ENCODE assay signal across 8 mouse cellular contexts in the genomic region with DNA sequence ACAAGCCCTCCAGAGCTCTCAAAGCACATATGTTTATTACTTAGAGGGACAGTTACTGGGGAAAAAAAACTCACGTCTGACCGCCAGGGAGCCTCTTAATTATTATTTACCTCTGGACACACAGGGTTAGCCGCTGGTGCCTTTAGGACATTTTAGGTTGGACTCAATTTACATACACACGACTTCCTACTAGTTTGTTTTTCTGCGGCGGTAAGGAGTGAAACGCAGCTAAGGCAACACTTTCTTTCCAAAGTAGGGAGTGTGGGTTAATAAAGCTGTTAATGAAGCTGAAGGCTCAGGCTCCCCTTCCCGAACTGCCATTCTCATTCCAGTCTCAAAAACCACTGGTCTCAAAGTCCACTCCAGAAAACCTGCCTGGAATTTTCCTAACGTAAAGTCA.
A peak's percentile ranks its signal among the peaks of the same experiment; 100 is the strongest.
DNase-seq lines count a peak whose midpoint lies in the region; ATAC-seq and TF ChIP-seq lines count a peak whose summit lies in the region.

No protein-coding gene starts in this region.

- H3K4me2 ChIP-seq in lung, embryonic 16.5 days (ENCODE audit: low read depth, low read length): peak overlapping the region; percentile 49
- H3K4me2 ChIP-seq in limb, embryonic 11.5 days (ENCODE audit: low read depth, severe bottlenecking): peak overlapping the region; percentile 58

- DNase-seq in lung, postnatal 14 days: no peak
- DNase-seq in forebrain, embryonic 10.5 days (ENCODE audit: extremely low spot score, low spot score): peak; percentile 22
- peak; percentile 44 for DNase-seq in limb, embryonic 11.5 days (ENCODE audit: low spot score)
- no peak for DNase-seq in spleen, adult 12 weeks (ENCODE audit: low spot score)
- DNase-seq in right cerebral cortex, postnatal 10 days (ENCODE audit: low spot score in 2 of 2): no peak
- no peak for DNase-seq in urinary bladder, postnatal 4 days (ENCODE audit: low spot score in 2 of 2)

- no peaks in the 10 kb centered on the region for H3K9me3 ChIP-seq in lung, embryonic 16.5 days (ENCODE audit: control insufficient read depth, low read length)
- no peaks in the 10 kb centered on the region; the same call in 1 of the 2 replicates for H3K9me3 ChIP-seq in forebrain, embryonic 10.5 days
- H3K9me3 ChIP-seq in limb, embryonic 11.5 days (ENCODE audit: control insufficient read depth, low read length): no peaks in the 10 kb centered on the region

- H3K4me3 ChIP-seq in lung, embryonic 16.5 days (ENCODE audit: low read length): peak overlapping the region; percentile 45
- peak overlapping the region; percentile 50 for H3K4me3 ChIP-seq in forebrain, embryonic 10.5 days
- peak overlapping the region; percentile 22 for H3K4me3 ChIP-seq in limb, embryonic 11.5 days (ENCODE audit: low read depth, low read length)
- peak overlapping the region; percentile 66 for H3K4me3 ChIP-seq in small intestine, adult 2 months (ENCODE audit: low read depth, low read length)

- H3K27me3 ChIP-seq in lung, embryonic 16.5 days (ENCODE audit: control insufficient read depth, insufficient read depth, low read depth, low read length): no peaks in the 10 kb centered on the region
- H3K27me3 ChIP-seq in forebrain, embryonic 10.5 days (ENCODE audit: poor library complexity, severe bottlenecking): no peaks in the 10 kb centered on the region
- H3K27me3 ChIP-seq in limb, embryonic 11.5 days (ENCODE audit: control insufficient read depth, insufficient read depth, low read length): no peaks in the 10 kb centered on the region
- H3K27me3 ChIP-seq in small intestine, adult 2 months (ENCODE audit: control insufficient read depth, insufficient read depth, low read length): no peaks in the 10 kb centered on the region

- no peak for ATAC-seq in lung, embryonic 16.5 days (ENCODE audit: low read depth)
- no peak for ATAC-seq in limb, embryonic 11.5 days (ENCODE audit: insufficient number of reproducible peaks, low FRiP score, low TSS enrichment, low read depth)

- peaks cover 8% of the 10 kb centered on the region for H3K36me3 ChIP-seq in lung, embryonic 16.5 days (ENCODE audit: control insufficient read depth, insufficient read depth, low read length)
- peaks cover 18% of the 10 kb centered on the region for H3K36me3 ChIP-seq in forebrain, embryonic 10.5 days (replicated peaks)
- no peaks in the 10 kb centered on the region for H3K36me3 ChIP-seq in limb, embryonic 11.5 days (ENCODE audit: control insufficient read depth, insufficient read depth, low read length)
- peaks cover 19% of the 10 kb centered on the region for H3K36me3 ChIP-seq in small intestine, adult 2 months (ENCODE audit: control insufficient read depth, insufficient read depth, low read length)

- WGBS in lung, embryonic 16.5 days: 4% methylated on average over 9 of the region's 9 CpGs
- 2% methylated on average over 9 of the region's 9 CpGs for WGBS in forebrain, embryonic 10.5 days
- under 1% methylated on average over 9 of the region's 9 CpGs for WGBS in limb, embryonic 11.5 days
- WGBS in small intestine, adult 2 months: 8% methylated on average over 9 of the region's 9 CpGs

- peak overlapping the region; percentile 82 for H3K27ac ChIP-seq in lung, embryonic 16.5 days (ENCODE audit: low read length)
- peak overlapping the region; percentile 84 for H3K27ac ChIP-seq in forebrain, embryonic 10.5 days
- peak overlapping the region; percentile 78; the same call in 1 of the 2 replicates for H3K27ac ChIP-seq in limb, embryonic 11.5 days (replicated peaks; ENCODE audit: low read depth, low read length)
- H3K27ac ChIP-seq in small intestine, adult 2 months (ENCODE audit: insufficient read depth, low read depth, low read length): peak overlapping the region; percentile 78

- H3K9ac ChIP-seq in lung, embryonic 16.5 days (ENCODE audit: low read length): peak overlapping the region; percentile 59
- peak overlapping the region; percentile 41 for H3K9ac ChIP-seq in limb, embryonic 11.5 days (ENCODE audit: low read length)

- no peak for TF ChIP-seq CTCF in small intestine, adult 2 months (IDR thresholded peaks at IDR 0.05; ENCODE audit: extremely low read depth, insufficient read length, insufficient replicate concordance, low read depth, low read length)

- TF ChIP-seq POLR2A in small intestine, adult 2 months (IDR thresholded peaks at IDR 0.05; ENCODE audit: low read depth, low read length): no peak

- H3K4me1 ChIP-seq in lung, embryonic 16.5 days (replicated peaks; ENCODE audit: control insufficient read depth, insufficient read depth, low read length): peaks cover 37% of the 10 kb centered on the region
- H3K4me1 ChIP-seq in forebrain, embryonic 10.5 days: peaks cover 38% of the 10 kb centered on the region
- peaks cover 28% of the 10 kb centered on the region for H3K4me1 ChIP-seq in limb, embryonic 11.5 days (ENCODE audit: control insufficient read depth, insufficient read depth, low read length)
- H3K4me1 ChIP-seq in small intestine, adult 2 months (ENCODE audit: control insufficient read depth, insufficient read depth, insufficient read length, low read length): peaks cover 6% of the 10 kb centered on the region; the same call in 1 of the 2 replicates

Comparison
In these comparisons a context has a peak if more than half of its experiments do, and no peak if none do; other contexts are left out.
1. DNase-seq: peak in forebrain, embryonic 10.5 days (single experiment) and limb, embryonic 11.5 days (single experiment); none in lung, postnatal 14 days (single experiment), spleen, adult 12 weeks (single experiment), right cerebral cortex, postnatal 10 days (0 of 2) and urinary bladder, postnatal 4 days (0 of 2).
2. Peak in every context shown above with its lines, with median percentiles within 50 percentile points of each other: H3K27ac ChIP-seq and H3K4me3 ChIP-seq.